Mouse (Mus musculus) small intestine, adult 2 months (tissue): ENCODE data around the gene Gli2. TPM values are rescaled to one million over a fixed set of nuclear protein-coding genes. Genes with fewer than 3 reads are reported as not detected.

Source experiments
- H3K27ac ChIP-seq: fragments of 200-500 bp; 2 replicates; pipeline ENCODE4 v1.5.1; 2012; ENCODE audit warnings: low read depth, low read length, control low read depth, inconsistent platforms; ENCODE audit not compliant: insufficient read depth
- H3K27me3 ChIP-seq: fragments of 200-500 bp; 2 replicates; pipeline ENCODE4 v1.6.1; 2012; ENCODE audit warnings: mild to moderate bottlenecking, moderate library complexity, low read length, inconsistent platforms; ENCODE audit not compliant: control insufficient read depth, insufficient read depth
- H3K36me3 ChIP-seq: fragments of 200-500 bp; 2 replicates; pipeline ENCODE4 v1.6.1; 2012; ENCODE audit warnings: mild to moderate bottlenecking, low read length, control low read depth, inconsistent platforms; ENCODE audit not compliant: control insufficient read depth, insufficient read depth
- H3K4me1 ChIP-seq: fragments of 200-500 bp; 2 replicates; pipeline ENCODE4 v1.6.1; 2012; ENCODE audit warnings: low read length, inconsistent platforms, mixed read lengths; ENCODE audit not compliant: control insufficient read depth, insufficient read depth, insufficient read length
- H3K4me3 ChIP-seq: fragments of 200-500 bp; 2 replicates; pipeline ENCODE4 v1.5.1; 2012; ENCODE audit warnings: low read depth, mild to moderate bottlenecking, control low read depth, inconsistent platforms, low read length, moderate library complexity
- CTCF ChIP-seq: fragments of 200-500 bp; IDR thresholded peaks from 2 replicates; pipeline ENCODE4 v1.5.1; 2012; ENCODE audit warnings: low read depth, mild to moderate bottlenecking, control low read depth, inconsistent platforms, low read length, moderate library complexity, mixed read lengths; ENCODE audit not compliant: insufficient replicate concordance, insufficient read length; ENCODE audit errors: extremely low read depth
- POLR2A ChIP-seq: fragments of 200-500 bp; IDR thresholded peaks from 2 replicates; pipeline ENCODE4 v1.6.1; 2012; ENCODE audit warnings: low read depth, mild to moderate bottlenecking, control low read depth, inconsistent platforms, low read length, moderate library complexity
- WGBS: fragments of 180-500 bp; shearing (Covaris S2); methylation state at CpG from one replicate; pipeline ENCODE4 v1.1.7; 2018; 5-methylcytosine and 5-hydroxymethylcytosine counted together
- polyA plus RNA-seq: library from polyadenylated mRNA; depleted of rRNA; stranded (reverse); fragments of >200 nt; gene quantifications from 2 replicates; pipeline ENCODE4 v1.2.3, GENCODE M21; 2012; rRNA removed

Gli2 gene
- 2.7 and 4.7 TPM in 2 replicates for polyA plus RNA-seq

DNA sequence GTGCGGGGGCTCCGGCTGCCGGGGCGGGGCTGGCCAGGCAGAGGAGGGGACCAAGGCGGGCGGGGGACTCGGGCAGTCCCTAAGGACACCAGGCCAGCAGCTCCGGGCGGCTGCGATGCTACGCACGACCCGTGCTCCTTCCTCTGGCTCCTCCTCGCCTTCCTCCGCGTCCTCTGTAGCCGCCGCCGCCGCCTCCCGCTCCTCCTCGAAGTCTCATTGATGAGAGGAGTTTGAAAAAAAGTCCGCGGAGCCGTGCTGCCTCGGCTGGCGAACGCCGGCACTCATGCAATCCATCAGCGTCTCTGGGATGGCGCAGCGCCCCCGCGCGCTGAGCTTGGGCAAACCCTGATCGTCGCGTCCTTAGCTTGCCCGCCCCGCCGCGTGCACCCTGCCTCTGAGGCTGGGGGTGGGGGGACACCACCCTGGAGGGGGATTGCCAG, at the start of gene Gli2:
Gene Gli2, minus strand, starts transcription at position 218 of the 440 bp plus-strand sequence.
- peak within 1 kb of the TSS; percentile 48 for H3K27ac ChIP-seq
- WGBS, result 1% methylated on average over 42 of the region's 42 CpGs
- TF ChIP-seq POLR2A, result no peak
- TF ChIP-seq CTCF, result 0 out of 2 replicates have a peak, but pooled peaks have one; percentile 15
- H3K4me1 ChIP-seq, result peaks cover 9% of the 10 kb centered on the region; the same call in 1 of the 2 replicates
- no peaks in the 10 kb centered on the region for H3K36me3 ChIP-seq
- peaks cover 39% of the 10 kb centered on the region for H3K27me3 ChIP-seq
- peak within 1 kb of the TSS; percentile 60 for H3K4me3 ChIP-seq

DNA sequence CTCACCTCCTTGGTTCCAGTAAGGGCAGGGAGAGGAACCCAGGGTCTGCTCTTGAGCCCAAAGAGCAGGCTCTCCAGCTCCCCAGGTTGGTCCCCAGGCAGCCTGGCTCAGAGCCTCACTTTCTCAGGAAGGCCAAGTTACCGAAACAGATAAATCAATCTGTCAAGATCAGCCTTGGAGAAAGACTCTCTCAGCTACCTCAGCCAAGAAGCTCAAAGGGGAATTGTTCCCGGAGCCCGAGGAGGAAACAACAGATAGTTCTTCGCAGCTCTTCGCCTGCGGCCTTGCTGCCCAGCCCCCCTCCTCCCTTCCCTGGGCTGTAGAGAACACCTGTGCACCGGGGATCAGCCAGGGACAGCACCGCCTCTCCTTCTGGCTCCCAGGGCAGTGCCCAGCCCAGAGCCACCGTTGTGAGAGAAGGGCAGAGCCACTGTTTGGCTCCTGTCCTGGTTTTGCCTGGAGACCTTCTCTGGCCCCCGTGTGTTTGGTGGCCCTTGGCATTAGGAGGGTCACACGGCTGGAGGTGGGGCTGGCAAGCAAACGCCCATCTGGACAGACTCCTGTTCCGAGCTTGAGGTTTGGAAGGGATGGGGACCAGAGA, 44.6 kb upstream of the Gli2 start:
- no peaks in the 10 kb centered on the region for H3K36me3 ChIP-seq
- TF ChIP-seq POLR2A (no peak), CTCF (no peak)
- no peak overlapping the region for H3K27ac ChIP-seq
- H3K27me3 ChIP-seq, result no peaks in the 10 kb centered on the region
- peaks cover 3% of the 10 kb centered on the region; the same call in 1 of the 2 replicates for H3K4me1 ChIP-seq
- no peak overlapping the region for H3K4me3 ChIP-seq
- WGBS, result 19% methylated on average over 13 of the region's 13 CpGs

DNA sequence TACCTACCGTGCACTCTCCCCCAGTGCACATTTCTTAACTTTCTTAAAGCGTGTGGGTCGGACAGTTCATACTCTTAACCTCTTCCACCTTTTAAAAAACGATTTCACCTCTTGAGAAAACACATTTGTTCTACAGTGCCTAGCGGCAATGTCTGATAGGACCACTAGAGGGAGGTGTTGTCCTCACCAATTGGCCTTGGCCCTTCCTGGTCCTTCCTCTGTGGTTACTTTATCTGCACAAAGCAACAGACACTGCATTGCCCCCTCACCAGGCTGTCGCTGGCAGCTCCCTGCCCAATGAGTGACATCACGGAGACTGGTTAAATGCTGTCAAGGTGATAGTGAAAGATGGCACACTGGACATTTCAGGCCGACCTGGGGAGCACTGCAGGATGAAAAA, 40.3 kb upstream of the Gli2 start:
- no peak overlapping the region for H3K4me3 ChIP-seq
- peaks cover 3% of the 10 kb centered on the region; the same call in 1 of the 2 replicates for H3K4me1 ChIP-seq
- H3K27ac ChIP-seq, result no peak overlapping the region
- 13% methylated on average over 8 of the region's 8 CpGs for WGBS
- peak; percentile 70; the same call in 1 of the 2 replicates for TF ChIP-seq CTCF
- no peak for TF ChIP-seq POLR2A
- H3K27me3 ChIP-seq, result no peaks in the 10 kb centered on the region
- no peaks in the 10 kb centered on the region for H3K36me3 ChIP-seq

DNA sequence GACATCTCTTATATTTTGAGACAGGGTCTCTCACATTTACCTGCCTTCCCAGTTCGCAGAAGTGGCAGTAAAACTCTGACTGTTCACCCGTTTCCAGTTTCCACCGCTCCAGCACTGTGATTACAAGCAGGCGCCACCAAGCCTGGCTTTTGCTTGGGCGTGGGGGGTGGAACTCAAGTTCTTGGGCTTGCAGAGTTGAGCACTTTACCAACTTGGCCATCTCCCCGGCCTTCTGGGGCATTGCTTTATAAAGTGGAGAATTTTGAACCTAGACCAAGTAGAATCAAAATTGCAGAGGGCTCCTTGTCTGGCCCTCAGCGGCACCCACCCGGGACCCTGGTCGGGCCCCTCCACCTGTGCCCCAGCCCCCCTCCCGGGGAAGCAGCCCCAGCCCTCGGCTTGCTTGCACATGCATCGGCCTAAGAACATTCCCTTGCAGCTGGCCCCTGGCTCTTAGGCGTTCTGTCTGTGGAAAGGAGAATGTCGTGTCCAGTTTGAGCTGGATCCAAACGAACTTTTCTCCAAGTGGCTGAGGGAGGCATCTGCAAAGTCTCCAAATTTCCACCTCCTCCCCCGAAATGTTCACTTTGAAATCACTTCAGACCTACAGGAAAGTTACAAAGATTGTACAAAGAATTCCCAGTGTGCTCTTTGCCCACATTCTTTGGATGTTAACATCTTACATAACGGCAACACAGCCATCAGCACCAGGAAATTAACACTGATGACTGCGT, 36.6 kb upstream of the Gli2 start:
- TF ChIP-seq POLR2A (no peak), CTCF (no peak)
- no peaks in the 10 kb centered on the region; the same call in 1 of the 2 replicates for H3K27me3 ChIP-seq
- 66% methylated on average over 18 of the region's 18 CpGs for WGBS
- no peak overlapping the region for H3K4me3 ChIP-seq
- no peaks in the 10 kb centered on the region for H3K4me1 ChIP-seq
- H3K27ac ChIP-seq, result no peak overlapping the region
- no peaks in the 10 kb centered on the region for H3K36me3 ChIP-seq

DNA sequence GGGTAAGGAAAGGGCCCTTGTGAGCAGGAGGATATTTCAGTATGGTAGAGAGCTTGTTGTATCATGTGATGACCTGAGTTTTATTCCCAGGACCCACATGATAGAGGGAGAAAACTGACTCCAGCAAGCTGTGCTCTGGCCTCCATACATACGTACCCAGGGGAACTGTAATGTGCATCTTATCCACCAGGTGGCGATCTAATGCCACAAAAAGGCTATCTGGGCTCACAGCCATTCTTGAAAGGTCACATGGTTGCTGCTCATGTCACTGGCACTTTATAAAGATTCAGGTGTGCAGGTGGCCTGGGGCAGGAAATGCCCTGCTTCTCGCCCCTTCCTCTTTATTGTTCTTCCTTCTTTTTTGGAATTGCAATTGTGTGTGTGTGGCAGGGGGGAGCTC, 34.1 kb upstream of the Gli2 start:
- H3K36me3 ChIP-seq, result no peaks in the 10 kb centered on the region
- H3K4me1 ChIP-seq, result no peaks in the 10 kb centered on the region
- H3K4me3 ChIP-seq, result no peak overlapping the region
- peak; percentile 60; the same call in 1 of the 2 replicates for TF ChIP-seq CTCF
- no peak for TF ChIP-seq POLR2A
- H3K27ac ChIP-seq, result no peak overlapping the region
- WGBS, result 6% methylated on average over 3 of the region's 3 CpGs
- no peaks in the 10 kb centered on the region; the same call in 1 of the 2 replicates for H3K27me3 ChIP-seq

DNA sequence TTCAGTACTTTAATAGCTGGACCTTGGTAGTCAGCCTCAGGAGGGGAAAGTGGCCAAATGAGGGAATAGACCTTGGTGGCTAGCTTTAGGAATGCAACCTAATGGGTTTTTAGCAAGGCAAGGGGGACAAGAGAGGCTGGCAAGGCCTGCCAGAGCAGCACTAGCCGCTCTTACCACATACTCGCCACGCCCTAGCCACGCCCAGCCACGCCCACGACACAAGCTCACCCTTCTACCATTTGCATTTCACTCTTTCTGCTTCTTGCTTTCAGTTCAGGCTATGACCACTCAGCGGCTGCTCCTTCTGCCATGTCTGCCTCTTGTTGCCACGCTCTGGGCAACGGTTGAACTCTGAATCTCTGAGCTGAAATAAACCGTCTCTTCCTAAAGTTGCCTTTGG, 32.4 kb upstream of the Gli2 start:
- Histone ChIP-seq H3K36me3 (no peaks in the 10 kb centered on the region), H3K27me3 (no peaks in the 10 kb centered on the region; the same call in 1 of the 2 replicates), H3K4me1 (no peaks in the 10 kb centered on the region), H3K4me3 (no peak overlapping the region), H3K27ac (no peak overlapping the region)
- TF ChIP-seq POLR2A (no peak), CTCF (no peak)
- 52% methylated on average over 10 of the region's 10 CpGs for WGBS

DNA sequence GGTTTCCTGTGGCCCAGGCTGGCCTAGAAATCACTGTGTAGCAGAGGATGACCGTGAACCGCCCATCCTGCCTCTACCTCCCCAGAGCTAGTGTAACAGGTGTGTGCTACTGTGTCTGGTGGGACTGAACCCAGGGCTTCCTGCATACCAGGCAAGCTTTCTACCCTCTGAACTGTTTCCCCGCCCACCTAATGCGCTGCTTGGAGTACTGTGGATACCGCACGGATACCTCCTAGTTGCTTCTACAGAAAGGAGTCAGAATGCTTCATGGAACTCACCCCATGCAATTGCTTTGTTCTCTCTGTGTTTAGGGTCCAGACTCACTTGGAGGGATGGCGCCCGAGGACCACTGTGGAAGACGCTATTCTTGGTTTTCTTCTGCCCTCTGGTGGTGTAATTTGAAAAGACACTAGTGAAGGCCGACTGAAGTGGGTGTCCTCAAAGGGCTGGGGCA, 30.1 kb upstream of the Gli2 start:
- TF ChIP-seq POLR2A, result no peak
- peak; percentile 67; the same call in 1 of the 2 replicates for TF ChIP-seq CTCF
- Histone ChIP-seq H3K27ac (no peak overlapping the region), H3K36me3 (no peaks in the 10 kb centered on the region), H3K27me3 (no peaks in the 10 kb centered on the region; the same call in 1 of the 2 replicates), H3K4me3 (no peak overlapping the region), H3K4me1 (no peaks in the 10 kb centered on the region)
- WGBS, result 25% methylated on average over 10 of the region's 10 CpGs
